Mouse (Mus musculus) kidney, postnatal 14 days (tissue): ENCODE measurements around the gene Lrrc42.

Source experiments
- DNase-seq: peaks from one replicate; pipeline ENCODE4 v3.0.0; 2022; ENCODE audit warnings: mixed read lengths

Lrrc42 gene

GRCm38 (mm10) chr4:107185703-107186102, 67.6 kb downstream of the Lrrc42 start:
- no peak for DNase-seq
